Mouse (Mus musculus) forebrain, embryonic 13.5 days (tissue): ENCODE results near the gene Pdzd4. TPM values are rescaled to one million over a fixed set of nuclear protein-coding genes. Genes with fewer than 3 reads are reported as not detected.

Source experiments
- ATAC-seq: fragments of 200-750 bp; cut with Nextera tagmentation; 2 replicates; pipeline ENCODE4 v1.8.0; 2017
- H3K27ac ChIP-seq: fragments of 300-500 bp; sonication (generic); 2 replicates; pipeline ENCODE4 v1.5.1; 2015; ENCODE audit warnings: inconsistent platforms, mild to moderate bottlenecking, moderate library complexity
- H3K27me3 ChIP-seq: fragments of 300-500 bp; sonication (generic); 2 replicates; pipeline ENCODE4 v1.6.1; 2015; ENCODE audit warnings: mild to moderate bottlenecking, inconsistent platforms
- H3K36me3 ChIP-seq: fragments of 300-500 bp; sonication (generic); 2 replicates; pipeline ENCODE4 v1.6.1; 2015; ENCODE audit warnings: mild to moderate bottlenecking, inconsistent platforms; ENCODE audit not compliant: poor library complexity, severe bottlenecking
- H3K4me1 ChIP-seq: fragments of 300-500 bp; sonication (generic); 2 replicates; pipeline ENCODE4 v1.6.1; 2015; ENCODE audit warnings: inconsistent platforms
- H3K4me2 ChIP-seq: fragments of 300-500 bp; sonication (generic); 2 replicates; pipeline ENCODE4 v1.6.1; 2015; ENCODE audit warnings: inconsistent platforms, mild to moderate bottlenecking, moderate library complexity
- H3K4me3 ChIP-seq: fragments of 300-500 bp; sonication (generic); 2 replicates; pipeline ENCODE4 v1.5.1; 2015; ENCODE audit warnings: mild to moderate bottlenecking, inconsistent platforms
- H3K9ac ChIP-seq: fragments of 300-500 bp; sonication (generic); 2 replicates; pipeline ENCODE4 v1.6.1; 2015; ENCODE audit warnings: mild to moderate bottlenecking, inconsistent platforms
- H3K9me3 ChIP-seq: fragments of 300-500 bp; sonication (generic); replicated peaks from 2 replicates; pipeline ENCODE4 v1.6.1; 2016; ENCODE audit warnings: inconsistent platforms
- whole genome bisulfite sequencing: fragments of 180-500 bp; shearing (Covaris S2); methylation state at CpG from one replicate; pipeline ENCODE4 v1.1.7; 2015; 5-methylcytosine and 5-hydroxymethylcytosine counted together
- polyA plus RNA-seq: library from polyadenylated mRNA; unstranded; fragments of >200 nt; fragmentation: Nextera tagmentation; extraction: Ambion mirVana; gene quantifications from 2 replicates; pipeline ENCODE4 v1.2.1, GENCODE M21; 2015

Gene Pdzd4
- polyA plus RNA-seq, 1 experiment from 2014 or later, result 3.1 TPM

- no peak overlapping the region for H3K4me3 ChIP-seq
- H3K9me3 ChIP-seq, result no peaks in the 10 kb centered on the region
- H3K27me3 ChIP-seq, result no peaks in the 10 kb centered on the region
- H3K9ac ChIP-seq, result no peak overlapping the region
- no peak overlapping the region for H3K4me2 ChIP-seq
- peak; percentile 61 for ATAC-seq
- no peaks in the 10 kb centered on the region for H3K4me1 ChIP-seq
- no peak overlapping the region for H3K27ac ChIP-seq
- peaks cover 39% of the 10 kb centered on the region for H3K36me3 ChIP-seq
- 69% methylated on average over 10 of the region's 10 CpGs for WGBS
Observed at GRCm38 (mm10) chrX:73774802-73775483, 49.8 kb downstream of the Pdzd4 start.

GRCm38 (mm10) chrX:73774168-73774760 lies 50.5 kb downstream of the Pdzd4 start, which contains the start of gene Srpk3:
Gene Srpk3, plus strand, starts transcription at chrX:73774405.
- H3K9me3 ChIP-seq, result no peaks in the 10 kb centered on the region
- H3K36me3 ChIP-seq, result peaks cover 32% of the 10 kb centered on the region
- no peaks in the 10 kb centered on the region for H3K4me1 ChIP-seq
- no peaks in the 10 kb centered on the region for H3K27me3 ChIP-seq
- 58% methylated on average over 9 of the region's 9 CpGs for WGBS
- no peak for ATAC-seq
- H3K4me3 ChIP-seq, result no peak within 1 kb of the TSS
- H3K9ac ChIP-seq, result no peak within 1 kb of the TSS
- no peak within 1 kb of the TSS for H3K27ac ChIP-seq
- no peak within 1 kb of the TSS for H3K4me2 ChIP-seq

GRCm38 (mm10) chrX:73767267-73767666 lies 57.5 kb downstream of the Pdzd4 start:
- no peaks in the 10 kb centered on the region for H3K36me3 ChIP-seq
- no peak overlapping the region for H3K4me2 ChIP-seq
- H3K27me3 ChIP-seq, result no peaks in the 10 kb centered on the region
- no peak overlapping the region for H3K9ac ChIP-seq
- no peaks in the 10 kb centered on the region for H3K4me1 ChIP-seq
- ATAC-seq, result no peak
- 67% methylated on average over 9 of the region's 9 CpGs for WGBS
- no peak overlapping the region for H3K4me3 ChIP-seq
- no peak overlapping the region for H3K27ac ChIP-seq
- no peaks in the 10 kb centered on the region for H3K9me3 ChIP-seq

GRCm38 (mm10) chrX:73765311-73765710 lies 59.5 kb downstream of the Pdzd4 start:
- Histone ChIP-seq H3K9me3 (no peaks in the 10 kb centered on the region), H3K4me1 (no peaks in the 10 kb centered on the region), H3K4me2 (no peak overlapping the region), H3K36me3 (no peaks in the 10 kb centered on the region), H3K9ac (no peak overlapping the region), H3K4me3 (no peak overlapping the region), H3K27ac (no peak overlapping the region), H3K27me3 (no peaks in the 10 kb centered on the region)
- ATAC-seq, result no peak
- 68% methylated on average over 1 of the region's 1 CpGs for WGBS

GRCm38 (mm10) chrX:73758611-73759290 lies 66.0 kb downstream of the Pdzd4 start:
- H3K9ac ChIP-seq, result no peak overlapping the region
- H3K9me3 ChIP-seq, result no peaks in the 10 kb centered on the region
- H3K4me1 ChIP-seq, result no peaks in the 10 kb centered on the region
- no peaks in the 10 kb centered on the region for H3K36me3 ChIP-seq
- no peaks in the 10 kb centered on the region for H3K27me3 ChIP-seq
- H3K27ac ChIP-seq, result no peak overlapping the region
- no peak for ATAC-seq
- no peak overlapping the region for H3K4me2 ChIP-seq
- 78% methylated on average over 13 of the region's 13 CpGs for WGBS
- no peak overlapping the region for H3K4me3 ChIP-seq

- Histone ChIP-seq H3K4me1 (no peaks in the 10 kb centered on the region), H3K4me2 (no peak within 1 kb of the TSS), H3K27me3 (no peaks in the 10 kb centered on the region), H3K36me3 (no peaks in the 10 kb centered on the region), H3K27ac (no peak within 1 kb of the TSS), H3K4me3 (no peak within 1 kb of the TSS), H3K9ac (no peak within 1 kb of the TSS), H3K9me3 (no peaks in the 10 kb centered on the region)
- ATAC-seq, result no peak
- WGBS, result 67% methylated on average over 5 of the region's 5 CpGs
Observed at GRCm38 (mm10) chrX:73756334-73757140, 68.2 kb downstream of the Pdzd4 start, which contains the start of gene Plxnb3. Gene Plxnb3, plus strand, starts transcription at chrX:73757090.

- 88% methylated on average over 1 of the region's 1 CpGs for WGBS
- H3K27me3 ChIP-seq, result no peaks in the 10 kb centered on the region
- ATAC-seq, result no peak
- H3K9me3 ChIP-seq, result no peaks in the 10 kb centered on the region
- no peak overlapping the region for H3K4me3 ChIP-seq
- H3K4me2 ChIP-seq, result no peak overlapping the region
- H3K9ac ChIP-seq, result no peak overlapping the region
- no peaks in the 10 kb centered on the region for H3K36me3 ChIP-seq
- no peak overlapping the region for H3K27ac ChIP-seq
- H3K4me1 ChIP-seq, result no peaks in the 10 kb centered on the region
Observed at GRCm38 (mm10) chrX:73748977-73749376, 75.8 kb downstream of the Pdzd4 start.

GRCm38 (mm10) chrX:73744774-73745481 lies 79.8 kb downstream of the Pdzd4 start:
- Histone ChIP-seq H3K4me2 (no peak overlapping the region), H3K9me3 (no peaks in the 10 kb centered on the region), H3K4me1 (no peaks in the 10 kb centered on the region), H3K36me3 (no peaks in the 10 kb centered on the region), H3K27ac (no peak overlapping the region), H3K9ac (no peak overlapping the region), H3K27me3 (no peaks in the 10 kb centered on the region), H3K4me3 (no peak overlapping the region)
- 56% methylated on average over 1 of the region's 1 CpGs for WGBS
- no peak for ATAC-seq

Other genes starting within 250 kb of the Pdzd4 start
- 0.90 and 1.5 TPM in 2 replicates for gene Dusp9, start 185.6 kb downstream of the Pdzd4 start, polyA plus RNA-seq
- gene Pnck, start 164.9 kb downstream of the Pdzd4 start, polyA plus RNA-seq, result 57.5 and 66.5 TPM in 2 replicates
- gene Slc6a8, start 151.8 kb downstream of the Pdzd4 start, polyA plus RNA-seq, result 6.2 and 6.4 TPM in 2 replicates
- 111 and 115 TPM in 2 replicates for gene Bcap31, start 108.8 kb downstream of the Pdzd4 start, polyA plus RNA-seq
- 9.6 and 9.7 TPM in 2 replicates for gene Abcd1, start 108.4 kb downstream of the Pdzd4 start, polyA plus RNA-seq
- gene Plxnb3, start 67.9 kb downstream of the Pdzd4 start, polyA plus RNA-seq, result 0.03 and 0.10 TPM in 2 replicates
- gene Srpk3, start 50.6 kb downstream of the Pdzd4 start, polyA plus RNA-seq, result 1.7 and 1.8 TPM in 2 replicates
- 205 and 225 TPM in 2 replicates for gene Idh3g, start 38.1 kb downstream of the Pdzd4 start, polyA plus RNA-seq
- gene Ssr4, start 37.9 kb downstream of the Pdzd4 start, polyA plus RNA-seq, result 129 and 133 TPM in 2 replicates
- gene Avpr2, start 67.1 kb upstream of the Pdzd4 start, polyA plus RNA-seq, result 0.15 and 0.24 TPM in 2 replicates
- 42.7 and 45.4 TPM in 2 replicates for gene L1cam, start 71.1 kb upstream of the Pdzd4 start, polyA plus RNA-seq
- 1.7 and 2.0 TPM in 2 replicates for gene Arhgap4, start 96.9 kb upstream of the Pdzd4 start, polyA plus RNA-seq
- gene Naa10, start 97.0 kb upstream of the Pdzd4 start, polyA plus RNA-seq, result 127 and 132 TPM in 2 replicates
- gene Renbp, start 105.9 kb upstream of the Pdzd4 start, polyA plus RNA-seq, result 7.2 and 8.9 TPM in 2 replicates
- 59.4 and 68.9 TPM in 2 replicates for gene Hcfc1, start 141.4 kb upstream of the Pdzd4 start, polyA plus RNA-seq
- 38.9 and 39.4 TPM in 2 replicates for gene Irak1, start 198.9 kb upstream of the Pdzd4 start, polyA plus RNA-seq